Mouse (Mus musculus) layer of hippocampus, postnatal 14 days (tissue): ENCODE data around the gene Prrc2b. TPM values are rescaled to one million over a fixed set of nuclear protein-coding genes. Genes with fewer than 3 reads are reported as not detected.

Experiments used
- DNase-seq, 2 experiments: peaks; one replicate each; pipeline ENCODE4 v3.0.0; 2021 to 2022; ENCODE audit warnings: low spot score in 2 of 2, mixed read lengths in 1 of 2
- total RNA-seq, 2 experiments: library from RNA; stranded (reverse); gene quantifications; 2 replicates each; pipeline ENCODE4 v1.2.3; 2021

Prrc2b gene
- total RNA-seq, 2 experiments from 2014 or later: 253 to 268 TPM

DNA sequence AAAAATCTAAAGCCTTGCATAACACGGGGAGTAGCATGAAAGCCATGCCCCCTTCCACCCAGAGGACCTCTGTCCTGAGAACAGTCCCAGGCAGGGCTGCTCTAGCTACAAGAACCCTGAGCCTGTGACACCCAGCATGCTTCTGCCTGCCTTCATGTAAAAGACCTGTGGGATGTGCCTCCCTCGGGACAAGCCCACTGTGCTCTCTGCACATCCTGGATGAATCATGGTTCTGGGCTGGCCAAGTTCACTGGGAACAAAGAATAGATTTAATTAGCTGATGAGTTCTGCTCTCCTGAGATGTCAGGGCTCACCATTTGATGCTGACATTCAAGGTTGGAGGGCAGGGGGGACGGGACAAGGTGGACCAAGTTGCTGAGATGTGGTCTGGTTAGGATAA is 9.6 kb downstream of the Prrc2b start:
- DNase-seq: no peak

- DNase-seq: no peak
Measured at GRCm38 (mm10) chr2:32160967-32161366, 10.1 kb downstream of the Prrc2b start.

DNA sequence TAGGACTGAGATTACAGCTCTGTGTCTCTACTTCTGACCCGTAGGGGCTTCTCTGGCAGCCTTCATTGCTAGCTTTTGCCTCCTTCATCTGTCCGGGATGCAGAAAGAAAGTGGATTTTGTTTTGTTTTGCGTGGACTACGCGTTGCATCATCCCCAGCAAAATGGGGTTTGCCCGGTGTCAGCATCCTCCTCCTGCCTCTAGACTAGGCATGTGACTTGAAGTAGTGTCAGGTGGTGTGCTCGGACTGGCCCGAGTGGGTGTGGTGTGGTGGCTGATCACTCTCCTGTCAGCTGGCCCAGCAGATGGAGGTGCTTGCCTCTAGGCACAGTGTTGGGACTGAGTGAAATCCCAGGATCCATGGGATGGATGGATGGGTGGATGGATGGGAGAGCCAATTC is 11.2 kb downstream of the Prrc2b start:
- no peak for DNase-seq

DNA sequence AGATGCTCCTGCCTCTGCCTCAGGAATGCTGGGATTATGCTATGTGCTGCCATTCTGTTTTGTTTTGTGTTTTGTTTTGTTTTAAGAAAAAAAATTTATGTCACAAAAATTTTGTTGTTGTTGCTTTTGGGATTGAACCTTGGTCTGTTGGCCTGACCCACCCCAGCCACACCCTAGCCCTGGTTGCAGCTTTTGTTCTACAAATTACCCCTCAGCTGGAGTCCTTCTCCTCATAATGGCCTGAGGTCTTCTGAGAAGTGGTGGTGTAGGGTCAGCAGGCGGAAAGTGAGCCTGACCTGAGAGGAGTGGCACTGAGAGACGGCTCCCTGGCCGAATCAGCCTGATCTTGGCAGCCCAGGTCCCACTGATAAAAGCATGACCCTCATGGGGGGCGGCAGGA is 11.8 kb downstream of the Prrc2b start:
- DNase-seq: no peak

DNA sequence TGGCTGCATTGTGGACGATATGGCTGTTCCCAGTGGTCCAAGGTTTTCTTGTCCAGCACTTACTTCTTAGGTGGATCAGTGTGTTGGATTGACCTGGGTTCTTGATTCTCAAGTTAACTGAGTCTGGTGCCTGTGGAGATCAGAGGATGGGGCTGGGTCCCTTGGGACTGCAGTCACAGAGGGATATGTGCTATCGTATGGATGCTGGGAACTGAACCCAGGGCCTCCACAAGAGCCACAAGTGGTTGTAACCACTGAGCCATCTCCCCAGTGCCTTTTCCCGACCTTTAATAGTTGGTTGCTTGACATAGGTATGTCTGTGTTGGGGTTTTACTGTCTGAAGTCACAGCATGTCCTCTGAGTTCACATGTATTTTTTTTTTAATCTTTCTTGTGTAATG is 12.2 kb downstream of the Prrc2b start:
- no peak for DNase-seq

GRCm38 (mm10) chr2:32164503-32164902 is 13.6 kb downstream of the Prrc2b start:
- no peak for DNase-seq

DNA sequence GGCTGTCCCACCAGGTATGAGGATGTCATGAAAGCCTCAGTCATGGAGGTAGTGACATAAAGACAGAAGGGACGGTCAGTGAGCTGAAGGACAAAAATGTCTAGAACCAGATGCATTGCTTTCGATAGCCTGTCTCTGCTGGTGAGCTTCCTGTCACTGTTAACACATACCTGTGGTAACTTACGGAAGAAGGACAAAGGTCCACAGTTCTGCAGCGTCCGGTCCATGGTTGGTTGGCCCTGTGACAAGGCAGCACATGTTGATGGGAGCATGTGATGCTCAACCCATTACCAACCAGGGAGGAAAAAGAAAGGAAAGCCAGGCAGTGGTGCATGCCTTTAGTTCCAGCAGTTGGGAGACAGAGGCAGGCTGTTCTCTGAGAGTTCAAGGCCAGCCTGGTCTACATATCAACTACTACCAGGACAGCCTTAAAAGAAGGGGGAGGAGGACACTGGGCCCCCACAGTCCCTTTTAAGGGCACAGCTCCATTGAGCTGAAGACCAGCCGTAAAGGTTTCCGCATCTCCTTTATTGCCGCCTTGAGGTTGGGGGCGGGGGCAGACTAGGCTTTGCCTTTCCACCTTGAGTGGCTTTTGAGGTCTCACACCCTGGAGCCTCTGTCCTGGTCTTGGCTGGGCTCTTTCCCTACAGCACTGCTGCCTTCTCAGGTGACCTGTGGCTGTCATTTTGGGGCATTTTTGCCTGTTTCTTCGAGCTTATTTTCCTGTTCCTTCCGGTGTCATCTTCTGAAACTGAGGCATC is 14.3 kb downstream of the Prrc2b start:
- DNase-seq: no peak

GRCm38 (mm10) chr2:32166581-32166980 is 15.7 kb downstream of the Prrc2b start:
- no peak for DNase-seq

GRCm38 (mm10) chr2:32167034-32167770 is 16.3 kb downstream of the Prrc2b start:
- no peak for DNase-seq

GRCm38 (mm10) chr2:32167819-32168218 is 16.9 kb downstream of the Prrc2b start:
- DNase-seq: peak in 1 of 2 experiments; percentile 57

DNA sequence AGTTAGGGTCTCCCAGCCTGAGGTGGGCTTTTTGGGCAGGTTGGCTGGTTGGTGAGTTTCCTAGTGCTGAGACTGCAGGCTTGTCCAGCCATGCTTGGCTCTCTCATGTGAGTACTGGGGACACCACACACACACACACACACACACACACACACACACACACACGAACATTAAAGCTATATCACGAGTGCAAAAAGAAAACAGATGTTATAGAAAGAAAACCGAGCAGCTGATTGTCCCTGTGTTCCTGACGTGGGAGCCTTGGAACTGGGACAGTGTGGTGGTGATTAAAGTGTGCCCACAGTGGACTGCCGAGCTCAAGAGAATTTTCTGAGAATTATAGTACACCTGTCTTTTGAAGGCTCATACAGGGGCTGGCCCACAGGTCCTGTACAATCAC is 18.4 kb downstream of the Prrc2b start:
- no peak for DNase-seq

GRCm38 (mm10) chr2:32170010-32170409 is 19.1 kb downstream of the Prrc2b start:
- DNase-seq: no peak

GRCm38 (mm10) chr2:32171658-32172433 is 21.0 kb downstream of the Prrc2b start:
- DNase-seq: no peak

GRCm38 (mm10) chr2:32174170-32174741 is 23.4 kb downstream of the Prrc2b start:
- no peak for DNase-seq

GRCm38 (mm10) chr2:32175051-32175466 is 24.2 kb downstream of the Prrc2b start:
- peak in 1 of 2 experiments; percentile 77 for DNase-seq

DNA sequence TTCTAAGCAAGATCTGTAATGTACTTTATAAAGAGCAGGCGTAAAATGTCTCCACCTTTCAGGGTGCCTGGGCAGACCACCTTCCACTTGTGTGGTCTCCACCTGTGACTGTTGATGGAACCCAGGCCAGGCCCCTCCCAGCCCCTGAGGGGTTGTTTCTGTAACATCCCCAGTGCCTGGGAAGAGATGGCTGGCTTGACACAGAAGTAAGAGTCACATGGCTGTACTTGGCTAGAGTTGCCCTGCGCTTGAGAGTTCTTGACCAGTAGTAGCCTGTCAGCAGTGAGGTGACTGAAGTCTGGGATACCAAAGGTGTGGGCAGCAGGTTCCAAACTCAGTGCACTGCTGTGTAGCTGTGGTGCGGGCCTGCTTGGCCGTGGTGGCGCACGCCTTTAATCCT is 24.6 kb downstream of the Prrc2b start:
- DNase-seq: no peak

DNA sequence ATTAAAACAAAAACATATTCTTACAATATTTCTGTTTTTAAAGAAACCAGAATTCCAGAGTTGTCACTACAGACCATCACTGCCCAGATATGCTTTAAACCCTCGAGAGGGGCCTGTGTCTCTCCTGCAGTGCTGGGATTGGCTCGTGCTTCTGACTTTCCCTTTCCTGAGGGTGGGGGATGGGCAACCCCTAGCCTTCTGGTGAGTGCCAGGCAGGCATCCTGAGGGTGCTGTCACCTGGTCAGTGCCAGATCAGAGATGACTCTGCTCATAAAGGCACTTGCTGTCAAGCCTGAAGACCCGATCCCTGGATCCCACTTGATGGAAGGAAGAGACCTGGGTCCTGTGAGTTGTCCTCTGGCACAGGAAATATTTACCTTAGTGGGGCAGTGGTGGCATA is 26.0 kb downstream of the Prrc2b start:
- DNase-seq: no peak

GRCm38 (mm10) chr2:32177397-32178060 is 26.6 kb downstream of the Prrc2b start:
- no peak for DNase-seq

DNA sequence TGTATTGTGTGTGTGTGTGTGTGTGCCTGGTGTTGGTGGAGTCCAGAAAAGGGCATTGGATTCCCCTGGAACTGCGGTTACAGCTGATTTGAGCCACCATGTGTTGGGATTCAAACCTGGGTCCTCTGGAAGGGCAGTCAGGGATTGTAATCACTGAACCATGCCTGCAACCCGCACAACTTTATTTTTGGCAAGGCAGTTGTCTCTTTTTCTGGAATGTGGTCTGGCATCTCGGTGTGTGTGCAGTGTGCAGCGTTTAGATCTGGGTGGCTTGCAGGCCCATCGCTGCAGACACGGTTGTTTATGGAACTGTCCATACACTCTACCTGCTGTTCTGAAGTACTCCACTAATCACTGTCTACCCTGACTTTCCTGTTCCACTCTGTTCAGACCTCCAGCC is 28.5 kb downstream of the Prrc2b start:
- DNase-seq: no peak

GRCm38 (mm10) chr2:32180127-32180526 is 29.2 kb downstream of the Prrc2b start:
- DNase-seq: no peak

GRCm38 (mm10) chr2:32181364-32181763 is 30.5 kb downstream of the Prrc2b start:
- no peak for DNase-seq
